Mouse (Mus musculus): Measurements from ENCODE around the gene Bcl2l1. TPM values are rescaled to one million over a fixed set of nuclear protein-coding genes. Genes with fewer than 3 reads are reported as not detected.

Bcl2l1 gene
- total and polyA plus RNA-seq, 3 experiments = 21.3 to 80.3 (median 34.5) TPM

DNA sequence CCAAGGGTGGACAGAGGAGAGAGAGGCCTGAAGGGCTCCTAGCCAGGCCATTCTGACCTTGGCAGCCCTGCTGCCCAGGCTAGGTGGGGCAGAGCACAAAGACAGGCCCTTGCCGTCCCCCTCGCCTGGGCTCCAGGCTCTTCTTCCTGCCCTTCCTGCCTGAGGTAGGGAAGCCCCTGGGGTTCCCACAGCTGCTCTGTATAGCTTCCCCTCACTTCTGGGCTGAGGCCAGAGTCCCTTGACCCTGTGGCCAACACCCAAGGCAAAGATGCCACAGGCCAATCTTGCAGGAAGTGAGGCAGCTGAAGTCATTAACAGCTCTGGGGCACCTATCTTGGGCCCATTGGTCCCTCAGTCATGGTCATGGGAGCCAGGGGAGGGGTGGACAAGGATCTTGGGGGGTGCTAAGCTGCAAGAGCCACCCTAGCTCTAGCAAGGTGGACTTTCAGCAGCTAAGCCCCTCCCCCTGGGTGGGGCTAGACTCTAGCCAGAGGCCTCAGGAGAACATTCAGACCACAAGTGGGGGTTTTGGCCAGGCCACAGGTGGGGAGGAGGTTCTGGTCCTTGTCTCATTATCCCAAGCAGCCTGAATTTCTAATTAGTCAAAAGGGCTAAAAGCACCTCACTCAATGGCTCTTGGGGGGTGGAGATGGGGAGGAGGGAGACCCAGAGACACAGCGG, 50.4 kb downstream of the Bcl2l1 start:
- Histone ChIP-seq H3K9ac (ENCODE audit: insufficient read depth, low read depth) (no peak overlapping the region), H3K4me2 (ENCODE audit: insufficient read depth, low read depth, poor library complexity, severe bottlenecking) (peak overlapping the region; percentile 10; the same call in 1 of the 2 replicates), H3K4me3 (replicated peaks in 1 of 3; ENCODE audit: low read depth in 2 of 3, low read length in 2 of 3, poor library complexity in 1 of 3) (no peak overlapping the region), H3K36me3 (replicated peaks in 1 of 2; ENCODE audit: control insufficient read depth in 1 of 2, insufficient read depth in 1 of 2, low read length in 1 of 2) (peaks cover 51 to 73% of the 10 kb centered on the region in 2 experiments), H3K27me3 (replicated peaks) (no peaks in the 10 kb centered on the region), H3K27ac (ENCODE audit: insufficient read depth, low read depth) (peak overlapping the region; percentile 48; the same call in 1 of the 2 replicates), H3K4me1 (ENCODE audit: control insufficient read depth in 1 of 2, insufficient read depth in 2 of 2) (peaks cover 47 to 55% of the 10 kb centered on the region in 2 experiments), H3K79me2 (replicated peaks; ENCODE audit: control insufficient read depth, extremely low read depth, insufficient read depth, poor library complexity, severe bottlenecking) (peaks cover 38% of the 10 kb centered on the region), H3K9me3 (replicated peaks; ENCODE audit: low read length) (peaks cover 4% of the 10 kb centered on the region)
- dilution Hi-C loops (cut with MboI; ENCODE audit: extremely low pct_ligation_motif_present, extremely low pct_unique_long_range_greater_than_20kb, low sequenced_read_pairs) (no loop called here), in situ Hi-C loops (cut with MboI; ENCODE audit: low pct_ligation_motif_present, low pct_unique_long_range_greater_than_20kb, low sequenced_read_pairs) (loop anchor here (5.0 kb wide), 1 partner anchor 36 kb away; no protein-coding TSS in a partner anchor)
- TF ChIP-seq MAZ (IDR thresholded peaks at IDR 0.05; ENCODE audit: low read depth, low read length) (peak; percentile 72), CHD2 (IDR thresholded peaks at IDR 0.05; ENCODE audit: low read length) (0 out of 2 replicates have a peak, but pooled peaks have one; percentile 6), RCOR1 (conservative IDR thresholded peaks at IDR 0.05; ENCODE audit: low read depth, low read length) (no peak), MXI1 (IDR thresholded peaks at IDR 0.05; ENCODE audit: low read depth, low read length) (no peak), ELF1 (IDR thresholded peaks at IDR 0.05; ENCODE audit: low read depth, low read length) (no peak; the same call in 1 of the 2 replicates), MAX (IDR thresholded peaks at IDR 0.05; ENCODE audit: low read length) (no peak), USF2 (conservative IDR thresholded peaks at IDR 0.05; ENCODE audit: low read depth, low read length) (no peak), SMC3 (IDR thresholded peaks at IDR 0.05; ENCODE audit: low read depth, low read length) (no peak), ETS1 (conservative IDR thresholded peaks at IDR 0.05; ENCODE audit: low read depth, low read length) (peak; percentile 33; the same call in 1 of the 2 replicates), ZC3H11A (IDR thresholded peaks at IDR 0.05; ENCODE audit: low read depth, low read length) (no peak), ZMIZ1 (IDR thresholded peaks at IDR 0.05; ENCODE audit: low read depth, low read length) (no peak), ZNF384 (IDR thresholded peaks at IDR 0.05; ENCODE audit: low read depth, low read length) (no peak), BHLHE40 (IDR thresholded peaks at IDR 0.05; ENCODE audit: low read depth, low read length) (0 out of 2 replicates have a peak, but pooled peaks have one; percentile 23), TCF12 (IDR thresholded peaks at IDR 0.05; ENCODE audit: low read depth, low read length) (peak; percentile 68; the same call in 1 of the 2 replicates), IRF4 (IDR thresholded peaks at IDR 0.05; ENCODE audit: low read depth, low read length) (peak; percentile 54; the same call in 1 of the 2 replicates)
- peak; percentile 52 for DNase-seq (ENCODE audit: extremely low read depth)

DNA sequence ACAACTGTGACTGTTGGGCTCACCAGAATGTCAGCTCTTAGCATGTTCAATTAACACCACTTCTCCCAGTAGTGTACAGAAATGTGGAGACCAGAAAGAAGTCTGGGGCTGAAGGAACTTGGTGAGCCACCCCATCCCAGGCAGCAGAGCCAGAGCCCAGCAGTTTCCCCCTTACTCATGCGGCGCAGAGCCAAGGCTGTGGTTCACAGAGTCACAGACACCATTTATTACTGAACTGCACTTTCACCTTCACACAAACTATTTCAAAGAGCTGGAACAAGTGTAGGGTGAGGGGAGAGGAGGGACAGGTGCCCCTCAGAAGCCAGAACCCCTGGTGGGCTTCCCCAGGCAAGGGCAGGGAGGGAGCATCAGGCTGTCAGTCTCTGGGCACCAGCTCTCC, 51.1 kb downstream of the Bcl2l1 start:
- dilution Hi-C loops (cut with MboI; ENCODE audit: extremely low pct_ligation_motif_present, extremely low pct_unique_long_range_greater_than_20kb, low sequenced_read_pairs) = no loop called here
- no peak for DNase-seq (ENCODE audit: extremely low read depth)
- Histone ChIP-seq H3K9ac (ENCODE audit: insufficient read depth, low read depth) (no peak overlapping the region), H3K9me3 (replicated peaks; ENCODE audit: low read length) (peaks cover 4% of the 10 kb centered on the region), H3K79me2 (replicated peaks; ENCODE audit: control insufficient read depth, extremely low read depth, insufficient read depth, poor library complexity, severe bottlenecking) (peaks cover 31% of the 10 kb centered on the region), H3K4me1 (ENCODE audit: control insufficient read depth in 1 of 2, insufficient read depth in 2 of 2) (peaks cover 49 to 60% of the 10 kb centered on the region in 2 experiments), H3K27ac (ENCODE audit: insufficient read depth, low read depth) (no peak overlapping the region; the same call in 1 of the 2 replicates), H3K27me3 (replicated peaks) (no peaks in the 10 kb centered on the region), H3K4me2 (ENCODE audit: insufficient read depth, low read depth, poor library complexity, severe bottlenecking) (no peak overlapping the region), H3K4me3 (replicated peaks in 1 of 3; ENCODE audit: low read depth in 2 of 3, low read length in 2 of 3, poor library complexity in 1 of 3) (no peak overlapping the region), H3K36me3 (replicated peaks in 1 of 2; ENCODE audit: control insufficient read depth in 1 of 2, insufficient read depth in 1 of 2, low read length in 1 of 2) (peaks cover 44 to 66% of the 10 kb centered on the region in 2 experiments)
- in situ Hi-C loops (cut with MboI; ENCODE audit: low pct_ligation_motif_present, low pct_unique_long_range_greater_than_20kb, low sequenced_read_pairs) = loop anchor here (5.0 kb wide), 1 partner anchor 37 kb away; no protein-coding TSS in a partner anchor
- no peak for TF ChIP-seq PAX5 (IDR thresholded peaks at IDR 0.05; ENCODE audit: low read length)
- no peak for TF ChIP-seq POLR2A (IDR thresholded peaks at IDR 0.05; ENCODE audit: low read depth, low read length)
- no peak for TF ChIP-seq NRF1 (IDR thresholded peaks at IDR 0.05; ENCODE audit: low read depth, low read length)
- TF ChIP-seq ZC3H11A (IDR thresholded peaks at IDR 0.05; ENCODE audit: low read depth, low read length) = no peak
- no peak for TF ChIP-seq MYC (IDR thresholded peaks at IDR 0.05; ENCODE audit: low read depth, low read length)
- no peak for TF ChIP-seq MAZ (IDR thresholded peaks at IDR 0.05; ENCODE audit: low read depth, low read length)
- TF ChIP-seq MAFK (IDR thresholded peaks at IDR 0.05; ENCODE audit: insufficient replicate concordance, low read length) = no peak
- no peak for TF ChIP-seq ZMIZ1 (IDR thresholded peaks at IDR 0.05; ENCODE audit: low read depth, low read length)
- TF ChIP-seq POLR2AphosphoS2 (IDR thresholded peaks at IDR 0.05; ENCODE audit: low read depth, low read length) = no peak

Data from CH12.LX (cell line).